Mouse (Mus musculus): ENCODE results near the gene Chst15. TPM values are rescaled to one million over a fixed set of nuclear protein-coding genes. Genes with fewer than 3 reads are reported as not detected.
A peak's percentile ranks its signal among the peaks of the same experiment; 100 is the strongest.

Chst15 gene
- polyA plus RNA-seq, 1 experiment from 2014 or later, result 17.1 TPM

- ATAC-seq (ENCODE audit: low FRiP score), result no peak
- H3K27me3 ChIP-seq (replicated peaks), result no peaks in the 10 kb centered on the region
- H3K36me3 ChIP-seq, result no peaks in the 10 kb centered on the region
- peaks cover 39% of the 10 kb centered on the region for H3K4me1 ChIP-seq
- WGBS, result 81% methylated on average over 3 of the region's 3 CpGs
- H3K9ac ChIP-seq (replicated peaks), result no peak overlapping the region
- no peak overlapping the region for H3K4me2 ChIP-seq
- H3K4me3 ChIP-seq (replicated peaks), result no peak overlapping the region
- no peaks in the 10 kb centered on the region for H3K9me3 ChIP-seq (replicated peaks)
- no peak overlapping the region for H3K27ac ChIP-seq (replicated peaks)
Observed at GRCm38 (mm10) chr7:132296132-132296531, 20.9 kb downstream of the Chst15 start.

GRCm38 (mm10) chr7:132287340-132287664 is 29.7 kb downstream of the Chst15 start:
- 0 out of 2 replicates have a peak overlapping the region, but pooled peaks have one; percentile 13 for H3K27ac ChIP-seq (replicated peaks)
- ATAC-seq (ENCODE audit: low FRiP score), result no peak
- H3K4me2 ChIP-seq, result no peak overlapping the region
- H3K4me3 ChIP-seq (replicated peaks), result no peak overlapping the region
- no peaks in the 10 kb centered on the region for H3K9me3 ChIP-seq (replicated peaks)
- H3K4me1 ChIP-seq, result peaks cover 53% of the 10 kb centered on the region
- H3K36me3 ChIP-seq, result no peaks in the 10 kb centered on the region
- H3K27me3 ChIP-seq (replicated peaks), result no peaks in the 10 kb centered on the region
- WGBS, result 80% methylated on average over 3 of the region's 3 CpGs
- no peak overlapping the region for H3K9ac ChIP-seq (replicated peaks)

- WGBS, result 46% methylated on average over 14 of the region's 14 CpGs
- Histone ChIP-seq H3K27me3 (replicated peaks) (no peaks in the 10 kb centered on the region), H3K9ac (replicated peaks) (no peak overlapping the region), H3K9me3 (replicated peaks) (no peaks in the 10 kb centered on the region), H3K4me2 (no peak overlapping the region), H3K4me1 (peaks cover 53% of the 10 kb centered on the region), H3K4me3 (replicated peaks) (no peak overlapping the region), H3K36me3 (no peaks in the 10 kb centered on the region), H3K27ac (replicated peaks) (0 out of 2 replicates have a peak overlapping the region, but pooled peaks have one; percentile 13)
- ATAC-seq (ENCODE audit: low FRiP score), result no peak
Observed at GRCm38 (mm10) chr7:132286630-132287339, 30.2 kb downstream of the Chst15 start.

- H3K4me1 ChIP-seq, result peaks cover 50% of the 10 kb centered on the region
- no peak overlapping the region for H3K4me2 ChIP-seq
- H3K9me3 ChIP-seq (replicated peaks), result no peaks in the 10 kb centered on the region
- H3K27ac ChIP-seq (replicated peaks), result peak overlapping the region; percentile 66
- WGBS, result 5% methylated on average over 1 of the region's 1 CpGs
- H3K36me3 ChIP-seq, result no peaks in the 10 kb centered on the region
- H3K9ac ChIP-seq (replicated peaks), result no peak overlapping the region
- H3K4me3 ChIP-seq (replicated peaks), result no peak overlapping the region
- H3K27me3 ChIP-seq (replicated peaks), result no peaks in the 10 kb centered on the region
- ATAC-seq (ENCODE audit: low FRiP score), result no peak
Observed at GRCm38 (mm10) chr7:132284795-132285194, 32.2 kb downstream of the Chst15 start.

GRCm38 (mm10) chr7:132284048-132284737 is 32.8 kb downstream of the Chst15 start:
- ATAC-seq (ENCODE audit: low FRiP score), result no peak
- 35% methylated on average over 7 of the region's 7 CpGs for WGBS
- H3K4me1 ChIP-seq, result peaks cover 47% of the 10 kb centered on the region
- no peaks in the 10 kb centered on the region for H3K27me3 ChIP-seq (replicated peaks)
- peak overlapping the region; percentile 66 for H3K27ac ChIP-seq (replicated peaks)
- H3K9ac ChIP-seq (replicated peaks), result no peak overlapping the region
- no peak overlapping the region for H3K4me2 ChIP-seq
- H3K4me3 ChIP-seq (replicated peaks), result no peak overlapping the region
- H3K36me3 ChIP-seq, result no peaks in the 10 kb centered on the region
- no peaks in the 10 kb centered on the region for H3K9me3 ChIP-seq (replicated peaks)

GRCm38 (mm10) chr7:132282576-132282975 is 34.5 kb downstream of the Chst15 start:
- Histone ChIP-seq H3K4me2 (no peak overlapping the region), H3K36me3 (no peaks in the 10 kb centered on the region), H3K4me3 (replicated peaks) (no peak overlapping the region), H3K27ac (replicated peaks) (no peak overlapping the region), H3K27me3 (replicated peaks) (no peaks in the 10 kb centered on the region), H3K9me3 (replicated peaks) (no peaks in the 10 kb centered on the region), H3K4me1 (peaks cover 38% of the 10 kb centered on the region), H3K9ac (replicated peaks) (no peak overlapping the region)
- 84% methylated on average over 2 of the region's 2 CpGs for WGBS
- no peak for ATAC-seq (ENCODE audit: low FRiP score)

- no peak overlapping the region for H3K9ac ChIP-seq (replicated peaks)
- no peak overlapping the region for H3K4me3 ChIP-seq (replicated peaks)
- H3K4me1 ChIP-seq, result peaks cover 36% of the 10 kb centered on the region
- no peak overlapping the region for H3K27ac ChIP-seq (replicated peaks)
- H3K36me3 ChIP-seq, result no peaks in the 10 kb centered on the region
- ATAC-seq (ENCODE audit: low FRiP score), result no peak
- 71% methylated on average over 3 of the region's 3 CpGs for WGBS
- H3K27me3 ChIP-seq (replicated peaks), result no peaks in the 10 kb centered on the region
- no peak overlapping the region for H3K4me2 ChIP-seq
- H3K9me3 ChIP-seq (replicated peaks), result no peaks in the 10 kb centered on the region
Observed at GRCm38 (mm10) chr7:132282161-132282560, 34.9 kb downstream of the Chst15 start.

GRCm38 (mm10) chr7:132281753-132282152 is 35.3 kb downstream of the Chst15 start:
- Histone ChIP-seq H3K9ac (replicated peaks) (no peak overlapping the region), H3K9me3 (replicated peaks) (no peaks in the 10 kb centered on the region), H3K27me3 (replicated peaks) (no peaks in the 10 kb centered on the region), H3K27ac (replicated peaks) (no peak overlapping the region), H3K36me3 (no peaks in the 10 kb centered on the region), H3K4me1 (peaks cover 33% of the 10 kb centered on the region), H3K4me3 (replicated peaks) (no peak overlapping the region), H3K4me2 (no peak overlapping the region)
- no peak for ATAC-seq (ENCODE audit: low FRiP score)
- 57% methylated on average over 4 of the region's 4 CpGs for WGBS

GRCm38 (mm10) chr7:132278658-132279057 is 38.4 kb downstream of the Chst15 start:
- no peak overlapping the region for H3K27ac ChIP-seq (replicated peaks)
- H3K9me3 ChIP-seq (replicated peaks), result no peaks in the 10 kb centered on the region
- H3K36me3 ChIP-seq, result no peaks in the 10 kb centered on the region
- 83% methylated on average over 3 of the region's 3 CpGs for WGBS
- H3K4me3 ChIP-seq (replicated peaks), result no peak overlapping the region
- no peaks in the 10 kb centered on the region for H3K27me3 ChIP-seq (replicated peaks)
- ATAC-seq (ENCODE audit: low FRiP score), result no peak
- no peak overlapping the region for H3K9ac ChIP-seq (replicated peaks)
- H3K4me2 ChIP-seq, result no peak overlapping the region
- peaks cover 13% of the 10 kb centered on the region for H3K4me1 ChIP-seq

GRCm38 (mm10) chr7:132276287-132276686 is 40.7 kb downstream of the Chst15 start:
- H3K4me2 ChIP-seq, result no peak overlapping the region
- no peak overlapping the region for H3K27ac ChIP-seq (replicated peaks)
- no peaks in the 10 kb centered on the region for H3K36me3 ChIP-seq
- no peak overlapping the region for H3K4me3 ChIP-seq (replicated peaks)
- H3K27me3 ChIP-seq (replicated peaks), result no peaks in the 10 kb centered on the region
- ATAC-seq (ENCODE audit: low FRiP score), result no peak
- H3K9me3 ChIP-seq (replicated peaks), result no peaks in the 10 kb centered on the region
- WGBS, result 88% methylated on average over 5 of the region's 5 CpGs
- no peak overlapping the region for H3K9ac ChIP-seq (replicated peaks)
- H3K4me1 ChIP-seq, result peaks cover 13% of the 10 kb centered on the region

GRCm38 (mm10) chr7:132273741-132274513 is 43.1 kb downstream of the Chst15 start:
- Histone ChIP-seq H3K4me1 (peaks cover 13% of the 10 kb centered on the region), H3K27ac (replicated peaks) (no peak overlapping the region), H3K4me3 (replicated peaks) (no peak overlapping the region), H3K36me3 (peaks cover 13% of the 10 kb centered on the region), H3K9ac (replicated peaks) (no peak overlapping the region), H3K27me3 (replicated peaks) (no peaks in the 10 kb centered on the region), H3K9me3 (replicated peaks) (no peaks in the 10 kb centered on the region), H3K4me2 (no peak overlapping the region)
- 65% methylated on average over 2 of the region's 2 CpGs for WGBS
- no peak for ATAC-seq (ENCODE audit: low FRiP score)

- ATAC-seq (ENCODE audit: low FRiP score), result no peak
- no peak overlapping the region for H3K4me2 ChIP-seq
- WGBS, result 96% methylated on average over 5 of the region's 5 CpGs
- H3K4me1 ChIP-seq, result peaks cover 13% of the 10 kb centered on the region
- H3K27ac ChIP-seq (replicated peaks), result no peak overlapping the region
- no peak overlapping the region for H3K4me3 ChIP-seq (replicated peaks)
- no peaks in the 10 kb centered on the region for H3K27me3 ChIP-seq (replicated peaks)
- no peaks in the 10 kb centered on the region for H3K9me3 ChIP-seq (replicated peaks)
- no peak overlapping the region for H3K9ac ChIP-seq (replicated peaks)
- H3K36me3 ChIP-seq, result peaks cover 21% of the 10 kb centered on the region
Observed at GRCm38 (mm10) chr7:132272984-132273383, 44.0 kb downstream of the Chst15 start.

Data from neural tube, embryonic 15.5 days (tissue).